Mouse (Mus musculus) urinary bladder, postnatal 14 days (tissue): ENCODE data around the gene Zswim3.

Experiments used
- DNase-seq: peaks from one replicate; pipeline ENCODE4 v3.0.0; 2021; ENCODE audit warnings: low spot score

Zswim3 gene

GRCm38 (mm10) chr2:164804533-164805331 lies at the start of gene Zswim3, which contains the start of gene Acot8:
Zswim3 (plus strand) TSS chr2:164805098.
Acot8 (minus strand) TSS chr2:164804882.
- peak; percentile 98 for DNase-seq

- no peak for DNase-seq
Measured at GRCm38 (mm10) chr2:164757841-164758240, 47.1 kb upstream of the Zswim3 start.

- no peak for DNase-seq
Measured at GRCm38 (mm10) chr2:164758692-164759091, 46.2 kb upstream of the Zswim3 start.

GRCm38 (mm10) chr2:164760059-164760833 lies 44.7 kb upstream of the Zswim3 start:
- DNase-seq: no peak

- no peak for DNase-seq
Measured at GRCm38 (mm10) chr2:164761502-164761901, 43.4 kb upstream of the Zswim3 start.

GRCm38 (mm10) chr2:164761971-164762370 lies 42.9 kb upstream of the Zswim3 start:
- no peak for DNase-seq

- DNase-seq: no peak
Measured at GRCm38 (mm10) chr2:164762593-164762992, 42.3 kb upstream of the Zswim3 start.

- DNase-seq: no peak
Measured at GRCm38 (mm10) chr2:164765841-164766240, 39.1 kb upstream of the Zswim3 start.

- DNase-seq: no peak
Measured at GRCm38 (mm10) chr2:164767812-164768540, 36.9 kb upstream of the Zswim3 start.

- peak; percentile 98 for DNase-seq
Measured at GRCm38 (mm10) chr2:164769258-164770037, 35.5 kb upstream of the Zswim3 start, which contains the start of gene Ube2c. Ube2c (plus strand) TSS chr2:164769898.

- DNase-seq: no peak
Measured at GRCm38 (mm10) chr2:164770279-164770678, 34.6 kb upstream of the Zswim3 start.

- no peak for DNase-seq
Measured at GRCm38 (mm10) chr2:164771123-164771522, 33.8 kb upstream of the Zswim3 start.

GRCm38 (mm10) chr2:164773229-164773988 lies 31.5 kb upstream of the Zswim3 start:
- no peak for DNase-seq

- no peak for DNase-seq
Measured at GRCm38 (mm10) chr2:164773989-164774364, 30.9 kb upstream of the Zswim3 start.

- DNase-seq: no peak
Measured at GRCm38 (mm10) chr2:164776130-164776529, 28.8 kb upstream of the Zswim3 start.

GRCm38 (mm10) chr2:164776801-164777200 lies 28.1 kb upstream of the Zswim3 start:
- DNase-seq: no peak

GRCm38 (mm10) chr2:164777246-164778014 lies 27.5 kb upstream of the Zswim3 start:
- no peak for DNase-seq

- DNase-seq: no peak
Measured at GRCm38 (mm10) chr2:164778015-164778287, 26.9 kb upstream of the Zswim3 start.

- no peak for DNase-seq
Measured at GRCm38 (mm10) chr2:164778809-164779208, 26.1 kb upstream of the Zswim3 start.

GRCm38 (mm10) chr2:164779481-164780086 lies 25.3 kb upstream of the Zswim3 start, which contains the start of gene Tnnc2:
Tnnc2 (minus strand) TSS chr2:164779967.
- no peak for DNase-seq
